Mouse (Mus musculus) hematopoietic stem cell, adult 5-6 weeks (primary cell): ENCODE data around the gene Ifitm10. TPM values are rescaled to one million over a fixed set of nuclear protein-coding genes. Genes with fewer than 3 reads are reported as not detected.
A peak's percentile ranks its signal among the peaks of the same experiment; 100 is the strongest.

Experiments
- ATAC-seq, 2 experiments: fragments of 125-278 bp in 1 of 2; replicated peaks in 1 of 2; 2 replicates each; pipeline ENCODE4 v1.8.0; 2016 to 2017; ENCODE audit warnings: inconsistent platforms in 2 of 2, mild to moderate bottlenecking in 2 of 2, moderate number of reproducible peaks in 2 of 2, low read depth in 1 of 2, moderate TSS enrichment in 1 of 2; ENCODE audit not compliant: low FRiP score in 2 of 2, poor library complexity in 2 of 2, severe bottlenecking in 2 of 2, insufficient read depth in 1 of 2, low TSS enrichment in 1 of 2
- total RNA-seq: library from RNA; stranded (forward); fragments of 172-1452, 232-1000 nt; gene quantifications from 2 replicates; pipeline ENCODE4 v1.2.3, GENCODE M21; 2017

Ifitm10 gene
- total RNA-seq, 1 experiment from 2014 or later = not detected

- ATAC-seq = no peak
Measured at GRCm38 (mm10) chr7:142395472-142395871, 21.9 kb upstream of the Ifitm10 start.

GRCm38 (mm10) chr7:142394261-142395190 lies 21.0 kb upstream of the Ifitm10 start:
- ATAC-seq = no peak

- peak; percentile 34 to 37; a peak in 2 of 4 replicates for ATAC-seq
Measured at GRCm38 (mm10) chr7:142393191-142393590, 19.6 kb upstream of the Ifitm10 start.

GRCm38 (mm10) chr7:142391609-142392008 lies 18.1 kb upstream of the Ifitm10 start:
- ATAC-seq = no peak

GRCm38 (mm10) chr7:142391108-142391507 lies 17.6 kb upstream of the Ifitm10 start:
- ATAC-seq = no peak

- ATAC-seq = peak in 1 of 2 experiments; percentile 14; a peak in 1 of 4 replicates
Measured at GRCm38 (mm10) chr7:142389961-142390650, 16.6 kb upstream of the Ifitm10 start.

- no peak for ATAC-seq
Measured at GRCm38 (mm10) chr7:142388740-142389139, 15.2 kb upstream of the Ifitm10 start.

GRCm38 (mm10) chr7:142388198-142388597 lies 14.6 kb upstream of the Ifitm10 start:
- ATAC-seq = no peak

- peak; percentile 64 to 67 for ATAC-seq
Measured at GRCm38 (mm10) chr7:142387419-142388148, 14.0 kb upstream of the Ifitm10 start, which contains the start of gene Ctsd. Gene Ctsd (minus strand): TSS chr7:142388038.

GRCm38 (mm10) chr7:142386621-142387201 lies 13.2 kb upstream of the Ifitm10 start:
- ATAC-seq = no peak

GRCm38 (mm10) chr7:142385742-142386403 lies 12.3 kb upstream of the Ifitm10 start:
- no peak for ATAC-seq

- ATAC-seq = no peak
Measured at GRCm38 (mm10) chr7:142384306-142384705, 10.8 kb upstream of the Ifitm10 start.

- ATAC-seq = no peak
Measured at GRCm38 (mm10) chr7:142382567-142382966, 9.0 kb upstream of the Ifitm10 start, which contains the start of gene Gm49369. Gene Gm49369 (minus strand): TSS chr7:142382667.

- peak; percentile 72 to 74 for ATAC-seq
Measured at GRCm38 (mm10) chr7:142381175-142381574, 7.6 kb upstream of the Ifitm10 start.

- ATAC-seq = no peak
Measured at GRCm38 (mm10) chr7:142379186-142379585, 5.6 kb upstream of the Ifitm10 start.

- no peak for ATAC-seq
Measured at GRCm38 (mm10) chr7:142377233-142377925, 3.8 kb upstream of the Ifitm10 start.
